Mouse (Mus musculus): ENCODE measurements around the gene Mob3b. TPM values are rescaled to one million over a fixed set of nuclear protein-coding genes. Genes with fewer than 3 reads are reported as not detected.
A peak's percentile ranks its signal among the peaks of the same experiment; 100 is the strongest.

Mob3b gene
- polyA plus RNA-seq, 1 experiment from 2014 or later: 2.8 TPM

DNA sequence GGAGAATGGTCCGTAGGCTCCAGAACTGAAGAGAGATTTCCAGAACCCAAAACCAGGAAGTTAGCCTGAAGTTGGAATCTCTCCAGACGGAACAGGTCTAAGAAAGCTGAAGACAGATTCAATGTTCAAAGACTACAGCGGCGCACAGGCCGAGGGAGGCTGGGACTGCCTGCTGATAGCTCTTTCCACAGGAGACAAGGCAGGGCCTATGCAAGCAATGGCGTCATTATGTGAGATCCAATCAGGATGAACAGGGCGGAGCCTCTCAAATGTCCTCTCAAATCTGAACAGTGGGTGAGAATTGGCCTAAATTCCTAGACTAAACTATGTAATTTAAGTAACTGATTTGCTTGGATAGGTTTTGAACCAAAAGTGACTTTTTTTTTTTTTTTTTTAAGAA lies 160.7 kb downstream of the Mob3b start:
- H3K27me3 ChIP-seq (ENCODE audit: control insufficient read depth, insufficient read depth, low read depth, low read length): no peaks in the 10 kb centered on the region
- no peak overlapping the region for H3K4me3 ChIP-seq (ENCODE audit: low read depth, low read length)
- H3K4me1 ChIP-seq (ENCODE audit: control insufficient read depth, insufficient read depth, low read length): peaks cover 26% of the 10 kb centered on the region
- WGBS: 85% methylated on average over 7 of the region's 7 CpGs
- H3K4me2 ChIP-seq (ENCODE audit: low read length): no peak overlapping the region
- H3K27ac ChIP-seq (ENCODE audit: low read length): no peak overlapping the region
- H3K9me3 ChIP-seq (replicated peaks; ENCODE audit: control insufficient read depth, low read length, poor library complexity, severe bottlenecking): no peaks in the 10 kb centered on the region
- no peak for ATAC-seq
- H3K9ac ChIP-seq (ENCODE audit: low read depth, low read length): no peak overlapping the region
- H3K36me3 ChIP-seq (ENCODE audit: control insufficient read depth, insufficient read depth, low read length): no peaks in the 10 kb centered on the region

DNA sequence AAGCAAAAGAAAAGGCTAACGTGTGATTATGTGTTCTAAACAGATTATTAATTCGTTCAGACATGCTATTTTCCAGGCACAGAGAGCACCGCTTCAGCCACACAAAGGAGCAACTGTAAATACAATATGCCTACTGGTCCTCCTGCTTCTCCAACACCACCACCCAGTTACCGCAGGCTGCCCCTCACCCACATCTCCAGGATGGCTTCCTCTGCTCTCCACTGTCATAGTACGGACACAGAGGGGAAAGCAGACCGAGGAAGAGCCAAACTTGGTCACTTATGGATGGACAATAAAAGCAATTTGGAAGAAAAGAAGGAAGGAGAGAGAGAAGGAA lies 163.7 kb downstream of the Mob3b start:
- H3K4me1 ChIP-seq (ENCODE audit: control insufficient read depth, insufficient read depth, low read length): peaks cover 31% of the 10 kb centered on the region
- H3K4me2 ChIP-seq (ENCODE audit: low read length): peak overlapping the region; percentile 43
- peak; percentile 36; the same call in 1 of the 2 replicates for ATAC-seq
- H3K27me3 ChIP-seq (ENCODE audit: control insufficient read depth, insufficient read depth, low read depth, low read length): no peaks in the 10 kb centered on the region
- H3K9me3 ChIP-seq (replicated peaks; ENCODE audit: control insufficient read depth, low read length, poor library complexity, severe bottlenecking): no peaks in the 10 kb centered on the region
- H3K27ac ChIP-seq (ENCODE audit: low read length): peak overlapping the region; percentile 48
- no peaks in the 10 kb centered on the region for H3K36me3 ChIP-seq (ENCODE audit: control insufficient read depth, insufficient read depth, low read length)
- 10% methylated on average over 6 of the region's 6 CpGs for WGBS
- peak overlapping the region; percentile 58; the same call in 1 of the 2 replicates for H3K9ac ChIP-seq (ENCODE audit: low read depth, low read length)
- no peak overlapping the region for H3K4me3 ChIP-seq (ENCODE audit: low read depth, low read length)

DNA sequence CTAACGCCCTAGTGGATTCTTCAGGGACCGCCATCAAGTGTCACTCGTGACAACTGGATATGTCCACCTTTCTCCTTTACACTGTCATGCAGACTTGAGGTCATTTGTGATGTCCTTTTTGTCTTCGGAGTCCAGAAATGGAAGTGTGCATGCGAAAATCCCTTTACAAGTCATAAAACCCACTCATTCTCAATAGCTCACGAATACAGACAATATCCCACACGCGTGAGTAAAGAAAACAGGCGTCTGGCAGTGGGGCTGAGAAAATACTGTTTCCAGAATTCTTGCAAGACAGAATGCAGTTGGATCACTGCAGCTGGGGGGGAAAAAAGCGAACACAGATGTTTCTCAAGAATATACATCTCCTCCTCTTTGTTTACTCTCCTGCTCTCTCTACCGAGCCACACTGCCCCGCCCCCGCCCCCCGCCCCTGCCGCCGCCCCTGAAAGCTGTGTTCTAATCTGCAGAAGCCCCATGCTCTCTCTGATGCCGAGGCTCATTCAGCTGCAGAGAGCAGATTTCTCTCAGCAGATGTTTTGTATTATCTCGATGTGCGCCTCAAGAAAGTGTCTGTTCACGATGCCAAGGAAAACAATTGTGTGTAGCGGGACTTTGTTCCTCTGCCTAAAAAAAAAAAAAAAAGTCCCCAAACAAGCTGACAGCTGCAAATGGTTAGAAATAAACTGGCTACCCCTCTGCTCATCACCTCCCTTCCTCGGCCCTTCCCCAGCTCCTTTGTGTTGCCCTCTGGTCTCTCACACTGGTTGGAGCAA lies 164.2 kb downstream of the Mob3b start:
- Histone ChIP-seq H3K4me3 (ENCODE audit: low read depth, low read length) (peak overlapping the region; percentile 8; the same call in 1 of the 2 replicates), H3K4me2 (ENCODE audit: low read length) (peak overlapping the region; percentile 43), H3K27me3 (ENCODE audit: control insufficient read depth, insufficient read depth, low read depth, low read length) (no peaks in the 10 kb centered on the region), H3K36me3 (ENCODE audit: control insufficient read depth, insufficient read depth, low read length) (no peaks in the 10 kb centered on the region), H3K9me3 (replicated peaks; ENCODE audit: control insufficient read depth, low read length, poor library complexity, severe bottlenecking) (no peaks in the 10 kb centered on the region), H3K27ac (ENCODE audit: low read length) (peak overlapping the region; percentile 48), H3K9ac (ENCODE audit: low read depth, low read length) (peak overlapping the region; percentile 58), H3K4me1 (ENCODE audit: control insufficient read depth, insufficient read depth, low read length) (peaks cover 31% of the 10 kb centered on the region)
- ATAC-seq: peak; percentile 66
- WGBS: 18% methylated on average over 22 of the region's 22 CpGs

DNA sequence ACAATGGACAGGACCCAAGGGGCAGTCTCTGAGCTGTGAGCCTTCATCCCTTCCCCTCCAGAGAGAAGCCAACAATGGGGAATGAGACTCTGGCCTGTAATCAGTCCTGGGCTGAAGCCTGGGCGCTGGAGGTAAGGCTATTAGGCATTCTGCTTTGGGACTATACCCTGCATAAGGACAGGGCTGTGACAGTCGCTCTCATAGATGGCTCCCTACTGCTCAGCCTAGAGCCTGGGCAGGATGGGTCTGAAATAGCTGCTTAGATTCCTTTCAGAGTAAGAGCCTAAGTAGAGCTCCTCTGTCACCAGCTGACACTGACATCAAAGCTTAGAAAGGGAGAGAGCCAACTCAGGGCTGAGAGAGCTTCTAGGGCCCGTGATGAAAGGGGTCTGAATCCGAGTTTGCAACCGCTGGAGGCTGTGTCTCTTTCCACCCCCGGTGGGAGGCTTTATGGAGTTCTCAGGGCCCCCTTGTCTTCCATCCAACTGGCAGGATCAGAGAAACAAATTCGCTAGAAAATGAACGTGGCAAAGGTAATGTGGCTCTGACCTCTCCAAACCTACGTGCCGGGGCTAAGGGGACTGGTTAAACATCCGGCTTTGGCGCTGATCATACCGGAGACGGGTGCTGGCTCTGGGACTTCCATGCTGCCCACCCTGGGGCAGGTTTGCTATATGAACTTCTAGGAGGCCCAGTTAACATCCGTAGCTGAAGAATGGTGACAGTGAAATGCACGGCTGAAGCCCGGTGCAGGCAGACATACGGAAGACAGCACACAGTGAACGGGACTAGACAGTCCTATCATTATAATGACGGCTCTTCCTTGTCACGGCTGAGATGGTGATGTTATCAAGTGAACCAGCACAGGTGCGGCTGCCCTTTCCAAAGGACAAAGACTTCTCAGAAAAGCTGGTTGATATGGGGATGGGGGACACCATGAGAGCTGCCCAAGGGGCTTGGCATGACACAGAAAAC lies 165.1 kb downstream of the Mob3b start:
- Histone ChIP-seq H3K27me3 (ENCODE audit: control insufficient read depth, insufficient read depth, low read depth, low read length) (no peaks in the 10 kb centered on the region), H3K27ac (ENCODE audit: low read length) (peak overlapping the region; percentile 48), H3K9me3 (replicated peaks; ENCODE audit: control insufficient read depth, low read length, poor library complexity, severe bottlenecking) (no peaks in the 10 kb centered on the region), H3K36me3 (ENCODE audit: control insufficient read depth, insufficient read depth, low read length) (no peaks in the 10 kb centered on the region), H3K4me3 (ENCODE audit: low read depth, low read length) (no peak overlapping the region), H3K4me1 (ENCODE audit: control insufficient read depth, insufficient read depth, low read length) (peaks cover 31% of the 10 kb centered on the region), H3K9ac (ENCODE audit: low read depth, low read length) (peak overlapping the region; percentile 58; the same call in 1 of the 2 replicates), H3K4me2 (ENCODE audit: low read length) (peak overlapping the region; percentile 43)
- WGBS: 30% methylated on average over 22 of the region's 22 CpGs
- peak; percentile 69 for ATAC-seq

DNA sequence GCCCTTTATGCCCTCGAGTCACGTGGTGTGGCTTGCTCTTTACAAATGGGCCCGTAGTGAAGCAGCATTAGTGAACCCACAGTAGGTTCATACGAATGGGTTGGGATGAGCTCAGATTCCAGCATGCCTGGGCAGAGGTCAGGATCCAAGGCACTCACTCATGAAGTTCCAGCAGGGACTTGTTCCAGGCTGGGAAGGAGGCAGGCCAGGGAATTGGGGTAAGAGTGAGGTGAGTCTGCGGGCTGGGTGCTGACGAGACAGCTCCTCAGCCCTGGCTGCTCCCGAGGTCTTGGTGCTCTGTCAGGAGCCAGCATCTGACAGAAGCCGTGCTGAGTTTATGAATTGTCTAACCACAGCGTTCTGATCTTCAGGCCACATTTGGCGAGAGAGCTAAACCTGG lies 166.2 kb downstream of the Mob3b start:
- Histone ChIP-seq H3K36me3 (ENCODE audit: control insufficient read depth, insufficient read depth, low read length) (no peaks in the 10 kb centered on the region), H3K27me3 (ENCODE audit: control insufficient read depth, insufficient read depth, low read depth, low read length) (no peaks in the 10 kb centered on the region), H3K9me3 (replicated peaks; ENCODE audit: control insufficient read depth, low read length, poor library complexity, severe bottlenecking) (no peaks in the 10 kb centered on the region), H3K4me3 (ENCODE audit: low read depth, low read length) (no peak overlapping the region), H3K9ac (ENCODE audit: low read depth, low read length) (no peak overlapping the region), H3K27ac (ENCODE audit: low read length) (no peak overlapping the region), H3K4me2 (ENCODE audit: low read length) (no peak overlapping the region), H3K4me1 (ENCODE audit: control insufficient read depth, insufficient read depth, low read length) (peaks cover 31% of the 10 kb centered on the region)
- WGBS: 41% methylated on average over 10 of the region's 10 CpGs
- ATAC-seq: no peak

DNA sequence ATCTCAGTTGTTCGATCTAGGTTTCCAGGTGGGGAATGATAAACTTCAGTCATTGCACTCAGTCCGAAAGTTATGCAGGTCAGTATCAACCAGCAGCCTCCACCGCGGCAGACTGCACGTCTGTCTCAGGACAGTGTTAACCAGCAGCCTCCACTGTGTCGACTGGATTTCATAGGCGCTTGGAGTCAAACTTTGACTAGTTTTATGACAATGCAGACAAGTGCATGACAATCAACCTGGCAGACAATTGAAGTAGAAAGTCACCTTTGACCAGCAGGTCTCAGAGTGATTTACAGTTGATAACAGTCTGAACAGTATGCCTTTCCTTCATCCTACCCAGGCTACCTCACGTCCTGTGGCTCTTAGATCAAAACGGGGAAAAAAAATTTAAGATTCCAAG lies 166.6 kb downstream of the Mob3b start:
- ATAC-seq: no peak
- H3K9me3 ChIP-seq (replicated peaks; ENCODE audit: control insufficient read depth, low read length, poor library complexity, severe bottlenecking): no peaks in the 10 kb centered on the region
- H3K27ac ChIP-seq (ENCODE audit: low read length): no peak overlapping the region
- H3K4me3 ChIP-seq (ENCODE audit: low read depth, low read length): no peak overlapping the region
- H3K36me3 ChIP-seq (ENCODE audit: control insufficient read depth, insufficient read depth, low read length): no peaks in the 10 kb centered on the region
- H3K4me1 ChIP-seq (ENCODE audit: control insufficient read depth, insufficient read depth, low read length): peaks cover 31% of the 10 kb centered on the region
- H3K4me2 ChIP-seq (ENCODE audit: low read length): no peak overlapping the region
- WGBS: 83% methylated on average over 9 of the region's 9 CpGs
- no peaks in the 10 kb centered on the region for H3K27me3 ChIP-seq (ENCODE audit: control insufficient read depth, insufficient read depth, low read depth, low read length)
- H3K9ac ChIP-seq (ENCODE audit: low read depth, low read length): no peak overlapping the region

DNA sequence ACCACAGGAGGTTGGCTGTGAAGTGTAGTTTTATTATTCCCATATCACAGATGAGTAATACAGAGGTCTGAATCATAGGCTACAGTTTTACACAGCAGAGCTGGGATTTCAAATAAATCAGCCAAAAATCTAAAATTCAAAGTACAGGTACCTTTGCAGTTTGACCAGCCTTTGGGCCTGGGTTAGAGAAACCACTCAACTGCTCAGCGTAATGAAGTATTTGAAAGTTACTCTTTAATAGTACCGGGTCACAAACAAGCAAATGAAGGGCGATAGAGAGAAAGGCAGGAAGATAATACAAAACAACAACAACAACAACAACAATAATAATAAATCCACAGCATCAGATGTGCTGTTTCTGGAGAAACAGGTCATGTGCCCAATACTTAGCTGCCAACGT lies 169.7 kb downstream of the Mob3b start:
- H3K9me3 ChIP-seq (replicated peaks; ENCODE audit: control insufficient read depth, low read length, poor library complexity, severe bottlenecking): no peaks in the 10 kb centered on the region
- H3K9ac ChIP-seq (ENCODE audit: low read depth, low read length): no peak overlapping the region
- no peak overlapping the region for H3K4me2 ChIP-seq (ENCODE audit: low read length)
- H3K4me1 ChIP-seq (ENCODE audit: control insufficient read depth, insufficient read depth, low read length): peaks cover 14% of the 10 kb centered on the region
- WGBS: 95% methylated on average over 4 of the region's 4 CpGs
- H3K4me3 ChIP-seq (ENCODE audit: low read depth, low read length): no peak overlapping the region
- H3K27me3 ChIP-seq (ENCODE audit: control insufficient read depth, insufficient read depth, low read depth, low read length): no peaks in the 10 kb centered on the region
- H3K36me3 ChIP-seq (ENCODE audit: control insufficient read depth, insufficient read depth, low read length): no peaks in the 10 kb centered on the region
- H3K27ac ChIP-seq (ENCODE audit: low read length): no peak overlapping the region
- ATAC-seq: no peak

DNA sequence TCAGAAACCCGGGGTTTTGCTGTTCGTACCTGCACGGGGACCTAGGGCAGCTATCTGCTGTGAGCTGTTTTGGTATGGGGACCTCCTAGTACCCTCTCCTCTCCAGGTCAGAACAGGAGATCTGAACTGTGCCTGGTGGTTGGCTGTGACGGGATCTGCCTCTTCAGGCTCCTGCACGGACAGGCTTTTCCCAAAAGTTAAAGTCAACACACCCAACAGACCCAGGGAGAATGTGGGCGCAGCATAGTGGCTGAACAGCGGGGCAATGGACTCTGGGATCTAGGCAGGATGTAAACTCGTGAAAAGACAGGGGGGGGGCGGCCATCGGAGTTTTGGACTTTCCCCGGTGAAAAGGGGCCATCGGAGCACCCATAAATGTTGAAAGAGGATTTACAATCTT lies 170.2 kb downstream of the Mob3b start:
- H3K9me3 ChIP-seq (replicated peaks; ENCODE audit: control insufficient read depth, low read length, poor library complexity, severe bottlenecking): no peaks in the 10 kb centered on the region
- no peaks in the 10 kb centered on the region for H3K27me3 ChIP-seq (ENCODE audit: control insufficient read depth, insufficient read depth, low read depth, low read length)
- 92% methylated on average over 12 of the region's 12 CpGs for WGBS
- H3K4me3 ChIP-seq (ENCODE audit: low read depth, low read length): no peak overlapping the region
- no peak overlapping the region for H3K27ac ChIP-seq (ENCODE audit: low read length)
- no peak for ATAC-seq
- peaks cover 10% of the 10 kb centered on the region for H3K4me1 ChIP-seq (ENCODE audit: control insufficient read depth, insufficient read depth, low read length)
- H3K9ac ChIP-seq (ENCODE audit: low read depth, low read length): no peak overlapping the region
- H3K4me2 ChIP-seq (ENCODE audit: low read length): no peak overlapping the region
- no peaks in the 10 kb centered on the region for H3K36me3 ChIP-seq (ENCODE audit: control insufficient read depth, insufficient read depth, low read length)

DNA sequence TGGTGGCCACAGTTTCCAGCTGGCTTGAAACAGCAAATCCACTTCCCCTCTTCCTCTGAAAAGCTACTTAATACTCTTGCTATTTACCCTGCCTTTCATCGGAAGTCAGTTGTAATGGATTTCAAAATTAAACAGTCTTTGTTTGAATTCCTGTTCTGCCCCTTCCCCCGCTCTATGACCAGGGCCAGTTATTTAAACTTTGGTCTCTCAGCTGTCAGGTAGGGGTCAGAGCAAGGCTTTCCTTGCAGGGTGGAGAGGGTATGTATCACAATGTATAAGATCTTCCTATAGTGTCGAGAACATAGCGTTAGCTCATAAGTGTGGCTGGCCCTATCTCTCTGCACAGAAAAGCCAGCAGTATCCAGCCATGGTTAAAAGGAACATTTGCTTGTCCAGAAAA lies 170.6 kb downstream of the Mob3b start:
- ATAC-seq: no peak

More for the DNA sequence above, 170.6 kb downstream of the Mob3b start:
- Histone ChIP-seq H3K36me3 (ENCODE audit: control insufficient read depth, insufficient read depth, low read length) (no peaks in the 10 kb centered on the region), H3K27ac (ENCODE audit: low read length) (no peak overlapping the region), H3K4me1 (ENCODE audit: control insufficient read depth, insufficient read depth, low read length) (peaks cover 5% of the 10 kb centered on the region), H3K9ac (ENCODE audit: low read depth, low read length) (no peak overlapping the region), H3K9me3 (replicated peaks; ENCODE audit: control insufficient read depth, low read length, poor library complexity, severe bottlenecking) (no peaks in the 10 kb centered on the region), H3K4me2 (ENCODE audit: low read length) (no peak overlapping the region), H3K4me3 (ENCODE audit: low read depth, low read length) (no peak overlapping the region), H3K27me3 (ENCODE audit: control insufficient read depth, insufficient read depth, low read depth, low read length) (no peaks in the 10 kb centered on the region)
- 78% methylated on average over 4 of the region's 4 CpGs for WGBS

All from midbrain, embryonic 16.5 days (tissue).